Mouse (Mus musculus) neural tube, embryonic 15.5 days (tissue): ENCODE results near the gene Hif3a. TPM values are rescaled to one million over a fixed set of nuclear protein-coding genes. Genes with fewer than 3 reads are reported as not detected.

Experiments
- polyA plus RNA-seq: library from polyadenylated mRNA; unstranded; fragments of >200 nt; fragmentation: Nextera tagmentation; extraction: Ambion mirVana; gene quantifications from 2 replicates; pipeline ENCODE4 v1.2.1, GENCODE M21; 2015

Hif3a gene
- polyA plus RNA-seq, 1 experiment from 2014 or later, result 5.3 TPM

Other genes starting within 250 kb of the Hif3a start
- gene Strn4, start 246.5 kb downstream of the Hif3a start, polyA plus RNA-seq, result 139 and 156 TPM in 2 replicates
- gene Fkrp, start 245.7 kb downstream of the Hif3a start, polyA plus RNA-seq, result 48.4 and 50.4 TPM in 2 replicates
- gene Prkd2, start 219.5 kb downstream of the Hif3a start, polyA plus RNA-seq, result 5.0 and 8.4 TPM in 2 replicates
- 3.7 and 4.8 TPM in 2 replicates for gene Dact3, start 187.1 kb downstream of the Hif3a start, polyA plus RNA-seq
- gene Gng8, start 170.6 kb downstream of the Hif3a start, polyA plus RNA-seq, result 4.0 and 4.1 TPM in 2 replicates
- gene Ptgir, start 155.9 kb downstream of the Hif3a start, polyA plus RNA-seq, result 1.1 and 1.3 TPM in 2 replicates
- 336 and 404 TPM in 2 replicates for gene Calm3, start 138.3 kb downstream of the Hif3a start, polyA plus RNA-seq
- 117 and 137 TPM in 2 replicates for gene Pnmal2, start 117.7 kb downstream of the Hif3a start, polyA plus RNA-seq
- gene Pnmal1, start 102.7 kb downstream of the Hif3a start, polyA plus RNA-seq, result 43.3 and 52.0 TPM in 2 replicates
- 5.7 and 6.4 TPM in 2 replicates for gene Gm42372, start 79.3 kb downstream of the Hif3a start, polyA plus RNA-seq
- gene Ccdc8, start 69.7 kb downstream of the Hif3a start, polyA plus RNA-seq, result 7.7 and 13.9 TPM in 2 replicates
- gene Ppp5c, start 34.5 kb downstream of the Hif3a start, polyA plus RNA-seq, result 128 TPM in 2 replicates
- gene Psg16, start 11.6 kb upstream of the Hif3a start, polyA plus RNA-seq, result 2.7 and 2.9 TPM in 2 replicates
- not detected in 2 replicates for gene Ceacam3, start 87.9 kb upstream of the Hif3a start, polyA plus RNA-seq
- not detected in 2 replicates for gene Psg29, start 141.1 kb upstream of the Hif3a start, polyA plus RNA-seq